Mouse (Mus musculus) cerebellum, adult 9-10 months (tissue): ENCODE measurements at regions not wholly inside any gene's neighbourhood (a gene's known extent, or its start where the extent isn't known, plus 50 kb on each side); places are given as distances from the start of the nearest gene placed in this dataset.
A peak's percentile ranks its signal among the peaks of the same experiment; 100 is the strongest.

ENCODE experiments used
- DNase-seq: peaks from one replicate; pipeline ENCODE4 v3.0.0; 2022

DNA sequence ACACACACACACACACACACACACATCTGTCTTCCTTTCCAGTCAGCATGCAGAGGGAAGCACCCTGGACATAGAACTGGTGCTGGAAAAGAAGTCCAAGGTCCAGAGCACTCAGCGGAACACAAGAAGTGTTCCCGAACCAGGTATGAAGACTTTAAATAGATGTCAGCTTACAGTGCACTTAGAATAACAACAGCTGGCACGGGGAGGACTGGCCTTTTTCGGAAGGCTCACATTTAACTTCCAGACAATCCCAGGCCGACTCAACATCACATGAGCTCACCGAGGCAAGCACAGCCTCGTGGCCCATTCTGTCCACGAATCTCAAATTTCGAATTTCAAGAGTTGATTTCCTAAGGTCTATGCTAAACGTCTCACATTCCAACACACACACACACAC is 70.9 kb upstream of the Slc25a33 start:
- no peak for DNase-seq

DNA sequence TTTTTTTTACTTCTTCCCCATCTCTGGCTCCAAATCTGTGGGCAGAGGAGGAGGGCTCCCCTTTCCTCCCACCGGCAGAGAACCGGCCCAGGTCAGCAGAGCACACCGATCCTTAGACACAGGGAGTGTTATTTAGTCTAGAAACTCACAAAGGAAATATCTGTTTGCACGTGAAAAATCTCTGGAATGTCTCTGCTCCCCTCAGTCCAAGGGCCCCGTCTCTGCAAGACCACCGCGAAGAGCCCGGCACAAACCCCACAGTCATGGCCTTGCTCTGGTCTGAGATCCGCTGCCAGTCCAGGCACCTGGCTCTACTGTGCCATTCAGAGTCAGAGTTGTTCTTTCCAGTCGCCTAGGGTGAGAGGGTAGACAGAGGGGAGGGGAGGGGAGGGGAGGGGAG is 69.7 kb upstream of the Slc25a33 start:
- no peak for DNase-seq

DNA sequence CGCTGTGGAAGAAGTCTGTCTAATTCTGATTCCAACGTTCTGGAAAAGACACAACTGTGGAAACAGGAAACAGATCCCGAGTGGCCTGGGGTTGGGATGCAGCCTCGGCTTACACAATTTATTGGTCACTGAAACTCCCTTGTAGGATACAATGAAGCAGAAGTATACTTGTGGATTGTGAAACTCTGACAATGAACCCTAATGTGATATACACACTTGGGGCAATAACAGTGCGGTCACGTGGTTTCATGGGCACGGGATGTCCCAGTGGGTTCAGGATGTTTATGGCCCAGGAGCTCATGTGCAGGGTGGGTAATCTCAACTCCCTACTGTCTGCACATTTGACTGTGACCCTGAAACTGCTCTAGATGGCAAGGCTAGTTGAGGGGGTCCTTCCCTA is 68.8 kb upstream of the Slc25a33 start:
- no peak for DNase-seq

DNA sequence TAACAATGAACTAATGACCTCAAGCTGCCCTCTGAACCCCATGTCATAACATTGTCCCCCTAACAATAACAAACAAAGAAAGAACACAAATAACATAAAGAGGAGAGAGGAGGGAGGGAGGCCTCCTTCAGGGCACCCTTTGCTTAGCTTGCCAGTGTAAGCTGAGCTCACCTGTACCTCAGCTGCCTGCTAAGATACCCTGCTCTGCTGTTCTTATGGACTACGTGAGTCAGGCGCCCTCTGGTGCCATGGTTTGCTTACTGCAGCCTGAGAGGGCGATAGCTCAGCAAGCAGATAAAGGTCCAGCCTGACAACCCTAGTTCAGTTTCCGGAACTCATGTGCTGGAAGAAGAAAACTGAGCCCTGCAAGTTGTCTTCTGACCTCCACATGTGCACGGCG is 67.8 kb upstream of the Slc25a33 start:
- DNase-seq: no peak

DNA sequence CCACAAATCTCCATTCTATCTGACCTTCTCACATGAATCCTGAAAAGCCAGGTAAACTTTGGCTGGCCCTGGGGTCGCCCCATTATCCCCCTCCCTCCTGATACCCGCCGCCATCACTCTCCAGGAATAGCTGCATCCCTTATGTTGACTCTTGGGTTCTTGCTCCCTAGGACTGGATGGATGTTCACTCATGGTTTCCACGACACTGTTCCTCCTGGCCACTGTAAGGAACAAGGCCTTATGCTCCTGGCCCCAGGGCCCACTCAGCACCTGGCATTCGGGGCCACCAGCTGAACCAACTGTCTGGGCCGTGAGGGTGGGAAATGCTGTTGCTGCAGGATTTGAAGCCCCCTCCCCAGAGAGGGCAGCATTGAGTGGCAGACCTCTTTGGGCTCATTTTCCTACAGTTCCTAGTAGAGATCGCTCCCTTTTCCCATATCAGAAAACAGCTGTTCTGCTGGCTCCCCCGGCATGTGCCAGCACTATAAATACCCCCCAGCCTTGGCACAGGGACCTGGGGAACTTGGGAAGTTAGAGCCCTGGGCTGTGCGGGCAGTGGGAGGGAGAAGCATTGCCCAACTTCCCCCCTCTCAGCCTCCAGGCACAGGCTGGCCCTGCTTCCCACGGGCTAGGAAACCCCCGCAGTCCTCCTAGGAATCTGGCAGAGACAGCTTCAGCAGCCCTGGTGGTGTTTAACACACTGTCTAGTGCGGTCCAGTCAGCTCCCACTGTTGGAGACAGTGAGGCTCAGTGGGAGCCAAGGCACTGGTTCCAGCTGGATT is 66.6 kb upstream of the Slc25a33 start:
- DNase-seq: no peak

DNA sequence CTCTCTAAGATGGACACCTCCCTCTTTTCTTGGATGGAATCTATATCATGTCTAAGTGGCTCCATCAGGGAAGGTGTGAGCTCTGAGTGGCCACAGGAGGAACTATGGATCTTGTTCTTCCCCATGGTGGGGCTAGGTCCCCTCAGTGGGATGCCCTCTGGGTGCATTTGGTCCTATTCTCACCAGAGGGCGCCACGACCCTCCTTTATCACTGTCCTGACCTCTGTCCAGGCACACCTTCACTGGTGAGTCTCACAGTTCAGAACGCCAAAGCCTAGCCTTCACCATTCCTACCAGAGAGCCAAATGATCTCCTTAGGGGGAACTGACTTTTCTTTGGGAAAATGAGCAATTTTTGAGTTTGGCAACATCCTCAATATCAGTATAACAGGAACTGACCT is 64.6 kb upstream of the Slc25a33 start:
- DNase-seq: peak; percentile 26

DNA sequence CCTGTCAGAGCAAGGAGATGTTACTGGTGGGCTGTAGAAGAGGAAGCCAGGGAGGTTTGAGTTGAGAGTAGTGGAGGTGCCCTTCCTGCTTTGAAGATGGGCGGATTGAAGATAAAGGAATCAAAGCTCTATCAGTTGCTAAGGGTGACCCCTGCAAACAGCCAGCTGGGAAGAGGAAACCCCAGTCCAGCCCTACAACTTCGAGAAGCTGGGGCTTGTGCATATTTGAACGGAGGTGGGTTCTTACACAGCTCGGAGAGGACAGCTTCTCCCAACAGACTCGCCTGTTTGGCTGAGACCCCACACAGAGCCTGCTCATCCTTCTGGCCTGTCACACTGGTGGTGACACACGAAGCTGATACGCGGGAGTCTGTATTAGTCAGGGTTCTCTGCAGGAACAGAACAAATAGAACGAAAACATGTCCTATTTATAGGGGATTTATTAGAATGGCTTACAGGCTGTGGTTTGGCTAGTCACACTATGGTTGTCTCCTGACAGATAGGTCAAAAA is 60.6 kb upstream of the Slc25a33 start:
- DNase-seq: no peak

DNA sequence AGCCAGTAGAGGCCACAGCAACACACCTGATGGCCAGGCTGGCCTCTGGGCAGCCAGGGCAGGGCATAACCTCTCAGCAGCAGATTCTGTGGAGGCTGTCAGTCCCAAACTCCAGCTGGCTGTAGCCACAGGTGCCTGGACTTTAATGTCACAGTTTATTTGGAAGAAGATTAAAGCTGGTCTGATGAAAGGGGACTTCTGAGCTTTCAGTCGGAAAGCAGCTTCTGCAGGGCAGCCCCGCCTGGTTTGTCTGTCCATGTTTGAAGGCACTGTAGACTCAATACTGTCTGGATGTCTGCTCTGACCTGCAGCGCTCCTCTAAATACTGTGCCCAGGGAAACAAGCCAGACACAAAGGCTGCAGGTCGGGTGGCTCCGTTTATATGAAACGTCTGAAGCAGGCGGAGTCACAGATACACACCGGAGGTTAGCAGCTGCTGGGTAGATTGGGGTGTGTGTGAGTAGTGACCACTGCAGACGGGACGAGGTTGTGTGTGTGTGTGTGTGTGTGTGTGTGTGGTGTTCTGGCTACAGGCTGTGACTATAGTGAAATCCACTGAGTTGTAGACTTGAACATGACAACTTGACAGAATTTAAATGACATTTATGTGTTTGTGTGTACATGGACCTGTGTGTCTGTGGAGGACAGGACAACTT is 58.5 kb upstream of the Slc25a33 start:
- no peak for DNase-seq

DNA sequence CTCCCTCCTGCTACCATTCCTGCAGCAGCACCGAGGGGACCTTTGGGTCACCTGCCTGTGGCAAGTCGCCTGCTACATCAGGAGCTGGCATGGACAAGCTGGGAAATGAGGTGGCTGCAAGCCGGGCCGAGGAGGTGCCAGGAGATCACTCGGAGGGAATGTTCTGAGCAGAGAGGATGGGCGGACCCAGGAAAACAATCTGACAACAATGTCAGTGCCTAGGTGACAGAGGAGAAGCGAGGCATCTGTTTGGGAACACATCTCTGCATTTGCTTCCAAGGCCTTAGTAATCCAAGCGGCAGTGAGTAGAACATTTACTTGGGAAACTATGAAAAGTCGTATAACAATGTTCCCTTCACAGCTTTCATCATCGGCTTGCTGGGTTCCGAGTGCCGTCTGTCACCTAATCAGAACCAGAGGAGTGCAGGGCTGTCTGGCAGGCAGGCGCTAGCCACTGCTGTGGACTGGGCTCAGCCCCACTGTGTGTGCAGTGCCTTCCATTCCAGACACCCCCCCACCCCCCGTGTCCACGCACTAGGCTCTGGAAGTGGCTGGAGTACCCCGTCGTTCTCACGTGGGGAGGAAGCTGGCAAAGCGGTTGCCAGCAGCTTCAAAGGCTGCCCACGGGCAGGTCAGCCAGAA is 56.6 kb upstream of the Slc25a33 start:
- DNase-seq: no peak

DNA sequence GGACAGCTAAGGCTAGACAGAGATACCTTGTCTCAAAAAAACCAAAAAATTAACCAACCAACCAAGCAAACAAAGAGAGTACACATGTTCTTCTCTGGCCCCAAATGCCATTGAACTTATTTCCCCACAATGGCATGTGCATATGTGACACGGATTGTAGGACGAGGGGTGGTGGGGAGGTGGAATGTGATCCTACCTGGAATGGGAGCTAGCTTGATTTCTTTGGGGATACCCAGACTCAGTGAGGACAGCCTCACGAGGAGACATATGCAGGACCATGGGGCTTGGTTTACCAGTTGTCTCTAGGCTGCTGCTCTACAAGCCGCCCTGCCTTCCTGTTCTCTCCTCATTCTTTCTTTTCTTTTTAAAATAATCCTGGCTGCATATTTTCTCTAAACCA is 55.9 kb upstream of the Slc25a33 start:
- no peak for DNase-seq

DNA sequence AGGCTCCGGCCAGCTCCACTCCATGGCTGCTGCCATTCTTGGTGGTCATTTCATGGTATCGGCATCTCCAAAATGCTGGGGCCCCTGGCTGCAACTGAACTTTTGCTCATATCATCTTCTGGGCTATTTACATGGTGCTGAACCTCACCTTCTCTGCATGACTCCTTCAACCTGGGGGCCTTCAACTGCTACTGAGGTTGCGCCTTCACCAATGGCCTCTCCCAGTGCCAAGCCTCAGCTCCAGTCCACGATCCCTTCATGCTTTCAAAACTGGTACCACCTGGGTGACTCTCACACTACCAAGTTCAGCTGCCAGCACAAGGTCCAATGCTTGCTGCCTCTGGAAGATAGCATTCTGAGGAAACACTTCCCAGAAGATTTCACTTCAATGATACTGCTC is 53.7 kb upstream of the Slc25a33 start:
- DNase-seq: no peak
